Mouse (Mus musculus) embryonic fibroblast, embryonic 13.5 days (primary cell): ENCODE data around the gene Gm42791. TPM values are rescaled to one million over a fixed set of nuclear protein-coding genes. Genes with fewer than 3 reads are reported as not detected.

Experiments used
- H3K27ac ChIP-seq: 2 replicates; pipeline ENCODE4 v1.5.1; 2012; ENCODE audit warnings: low read length, control low read depth, inconsistent platforms; ENCODE audit not compliant: insufficient read depth
- H3K4me1 ChIP-seq: 2 replicates; pipeline ENCODE4 v1.6.1; 2011; ENCODE audit warnings: low read length; ENCODE audit not compliant: control insufficient read depth, insufficient read depth
- H3K4me3 ChIP-seq: 2 replicates; pipeline ENCODE4 v1.5.1; 2011; ENCODE audit warnings: mild to moderate bottlenecking, control low read depth, low read length; ENCODE audit not compliant: insufficient read depth
- CTCF ChIP-seq: IDR thresholded peaks from 2 replicates; pipeline ENCODE4 v1.5.1; 2011; ENCODE audit warnings: mild to moderate bottlenecking, control low read depth, low read length, moderate library complexity, borderline replicate concordance; ENCODE audit not compliant: insufficient read depth
- POLR2A ChIP-seq: IDR thresholded peaks from 2 replicates; pipeline ENCODE4 v1.6.1; 2011; ENCODE audit warnings: low read depth, mild to moderate bottlenecking, control low read depth, low read length, moderate library complexity
- polyA plus RNA-seq: library from polyadenylated mRNA; stranded (reverse); fragments of >200 nt; gene quantifications from 2 replicates; pipeline ENCODE4 v1.2.4, GENCODE M21; 2011; ENCODE audit warnings: low read depth; ENCODE audit not compliant: missing spikeins, insufficient read length

Gm42791 gene
- polyA plus RNA-seq, 1 experiment: 7.1 TPM

DNA sequence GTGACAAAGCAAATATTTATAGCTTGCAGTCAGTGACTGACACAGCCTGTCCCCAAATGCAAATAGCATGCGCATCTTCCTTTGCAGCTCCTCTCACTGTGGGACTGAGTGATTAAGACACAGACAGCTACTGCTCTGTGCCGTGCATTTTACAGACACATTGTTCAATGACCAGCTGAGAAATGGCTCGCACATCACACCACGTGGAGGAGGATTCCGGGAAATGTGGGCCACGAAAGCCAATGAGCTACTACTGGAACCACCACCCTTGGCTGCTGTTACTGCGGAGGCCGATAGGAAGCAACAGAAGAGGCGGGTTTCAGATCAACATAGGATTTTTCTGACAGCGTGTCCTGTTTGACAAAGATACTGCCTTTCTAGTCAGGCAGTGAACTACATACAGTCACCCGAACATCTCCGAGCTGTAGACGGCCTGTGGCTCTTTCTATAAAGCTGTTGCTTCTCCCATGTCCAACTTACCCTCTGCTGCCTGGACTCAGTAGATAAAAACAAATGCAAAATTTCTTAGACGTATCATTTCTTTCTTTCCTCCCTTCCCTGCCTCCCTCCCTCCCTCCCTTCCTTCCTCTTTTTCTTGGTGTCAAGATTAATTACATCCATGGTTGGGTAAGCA, 97.8 kb downstream of the Gm42791 start:
- Histone ChIP-seq H3K4me3 (no peak overlapping the region), H3K4me1 (peaks cover 7% of the 10 kb centered on the region; the same call in 1 of the 2 replicates), H3K27ac (no peak overlapping the region)
- TF ChIP-seq POLR2A: no peak
- TF ChIP-seq CTCF: no peak

DNA sequence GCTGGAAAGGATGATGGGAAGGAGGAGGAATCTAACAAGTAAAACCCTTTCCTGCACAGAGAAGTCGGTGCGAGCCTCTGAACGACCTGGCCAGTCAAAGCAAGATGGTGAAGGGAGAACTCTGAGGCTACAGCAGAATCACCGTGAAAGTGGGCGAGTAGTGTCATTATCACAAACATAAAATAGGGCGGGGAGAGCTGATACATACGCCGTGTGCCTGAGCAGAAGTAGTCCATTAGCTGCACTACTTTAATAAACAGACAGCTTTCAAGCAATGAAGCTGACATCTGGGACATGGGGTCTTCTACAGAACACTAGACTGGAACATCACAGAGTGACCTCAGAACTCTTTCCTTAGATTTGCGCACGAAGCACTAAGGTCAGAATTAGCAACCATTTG, 98.4 kb downstream of the Gm42791 start:
- TF ChIP-seq POLR2A (no peak), CTCF (no peak)
- no peak overlapping the region for H3K4me3 ChIP-seq
- H3K4me1 ChIP-seq: peaks cover 7% of the 10 kb centered on the region; the same call in 1 of the 2 replicates

DNA sequence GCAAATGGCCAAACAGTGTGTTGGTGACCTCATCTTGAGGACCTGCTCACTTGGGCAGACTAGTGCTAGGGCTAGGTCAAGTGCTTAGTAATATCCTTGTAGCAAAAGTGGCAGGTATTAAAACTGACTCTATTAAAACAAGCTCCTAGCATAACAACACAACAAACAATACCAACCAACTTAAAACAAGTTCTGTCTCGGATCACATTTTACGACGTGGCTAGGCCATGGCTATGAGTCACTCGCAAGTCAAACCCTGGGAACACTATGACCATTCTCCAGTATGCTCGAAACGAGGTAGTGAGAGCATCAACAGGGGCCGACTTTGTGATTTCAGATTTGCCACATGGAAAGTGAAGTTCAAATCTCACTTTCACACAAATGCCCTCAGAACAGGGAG, 99.1 kb downstream of the Gm42791 start:
- no peak overlapping the region for H3K27ac ChIP-seq
- no peak overlapping the region for H3K4me3 ChIP-seq
- TF ChIP-seq POLR2A (no peak), CTCF (no peak)
- peaks cover 7% of the 10 kb centered on the region for H3K4me1 ChIP-seq

More for the DNA sequence above, 98.4 kb downstream of the Gm42791 start:
- H3K27ac ChIP-seq: no peak overlapping the region

DNA sequence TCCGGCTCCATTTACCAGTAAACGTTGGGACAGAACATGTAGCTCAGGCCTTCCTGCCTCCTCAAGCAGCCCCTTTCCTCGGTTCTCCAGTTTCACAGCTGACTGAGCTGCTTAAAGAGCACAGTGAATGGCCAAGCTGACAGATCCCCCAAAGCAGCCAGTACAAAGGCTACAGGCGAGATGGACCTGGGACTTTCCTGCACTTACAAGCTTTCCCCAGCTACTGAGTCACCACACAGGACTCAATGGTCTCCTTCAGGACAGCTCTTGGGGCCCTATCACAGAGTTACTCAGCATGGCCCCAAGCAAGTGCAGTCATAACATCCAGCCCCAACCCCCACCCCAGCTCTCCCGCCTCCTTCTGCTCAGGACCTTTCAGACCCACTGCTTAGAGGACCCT, 99.9 kb downstream of the Gm42791 start:
- Histone ChIP-seq H3K27ac (no peak overlapping the region), H3K4me3 (no peak overlapping the region), H3K4me1 (peaks cover 7% of the 10 kb centered on the region)
- TF ChIP-seq POLR2A (no peak), CTCF (no peak)

DNA sequence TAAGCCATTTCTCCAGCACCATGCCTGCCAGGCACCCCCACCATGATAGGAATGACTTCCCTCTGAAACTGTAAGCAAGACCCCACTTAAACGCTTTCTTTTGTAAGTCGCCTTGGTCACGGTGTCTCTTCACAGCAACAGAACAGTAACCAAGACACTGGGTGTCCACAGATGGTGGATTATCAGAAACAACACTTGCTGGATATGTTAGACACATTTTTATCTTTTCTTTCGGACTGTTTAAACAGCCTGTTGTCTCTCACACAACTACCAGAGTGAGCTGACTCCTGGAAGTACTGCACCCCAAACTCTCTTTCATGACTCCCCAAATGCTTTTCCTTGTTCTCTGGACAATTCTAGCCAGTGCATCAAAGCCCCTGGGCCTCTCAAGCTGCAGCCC, 104.7 kb downstream of the Gm42791 start:
- Histone ChIP-seq H3K4me3 (no peak overlapping the region), H3K4me1 (no peaks in the 10 kb centered on the region; the same call in 1 of the 2 replicates), H3K27ac (no peak overlapping the region)
- no peak for TF ChIP-seq POLR2A
- no peak for TF ChIP-seq CTCF

DNA sequence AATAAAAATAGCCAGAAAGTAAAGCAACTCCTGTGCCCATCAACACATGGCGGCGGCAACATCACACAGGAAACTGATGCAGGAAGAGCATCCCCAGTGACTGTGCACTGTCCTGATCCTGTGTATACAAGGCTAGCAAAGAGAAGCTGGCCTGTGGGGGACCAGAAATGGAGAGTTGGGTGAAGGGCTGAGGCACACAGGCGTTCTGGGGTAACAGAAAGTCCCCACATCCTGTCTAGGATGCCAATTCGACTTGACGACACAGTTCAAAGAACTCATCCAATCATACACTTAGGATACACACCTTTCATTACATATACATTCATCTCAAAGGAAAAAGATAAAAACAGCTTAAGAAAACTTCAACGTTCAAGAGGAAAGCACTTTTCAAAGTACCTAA, 106.9 kb downstream of the Gm42791 start:
- TF ChIP-seq CTCF: no peak
- no peaks in the 10 kb centered on the region; the same call in 1 of the 2 replicates for H3K4me1 ChIP-seq
- no peak overlapping the region for H3K4me3 ChIP-seq
- H3K27ac ChIP-seq: no peak overlapping the region

DNA sequence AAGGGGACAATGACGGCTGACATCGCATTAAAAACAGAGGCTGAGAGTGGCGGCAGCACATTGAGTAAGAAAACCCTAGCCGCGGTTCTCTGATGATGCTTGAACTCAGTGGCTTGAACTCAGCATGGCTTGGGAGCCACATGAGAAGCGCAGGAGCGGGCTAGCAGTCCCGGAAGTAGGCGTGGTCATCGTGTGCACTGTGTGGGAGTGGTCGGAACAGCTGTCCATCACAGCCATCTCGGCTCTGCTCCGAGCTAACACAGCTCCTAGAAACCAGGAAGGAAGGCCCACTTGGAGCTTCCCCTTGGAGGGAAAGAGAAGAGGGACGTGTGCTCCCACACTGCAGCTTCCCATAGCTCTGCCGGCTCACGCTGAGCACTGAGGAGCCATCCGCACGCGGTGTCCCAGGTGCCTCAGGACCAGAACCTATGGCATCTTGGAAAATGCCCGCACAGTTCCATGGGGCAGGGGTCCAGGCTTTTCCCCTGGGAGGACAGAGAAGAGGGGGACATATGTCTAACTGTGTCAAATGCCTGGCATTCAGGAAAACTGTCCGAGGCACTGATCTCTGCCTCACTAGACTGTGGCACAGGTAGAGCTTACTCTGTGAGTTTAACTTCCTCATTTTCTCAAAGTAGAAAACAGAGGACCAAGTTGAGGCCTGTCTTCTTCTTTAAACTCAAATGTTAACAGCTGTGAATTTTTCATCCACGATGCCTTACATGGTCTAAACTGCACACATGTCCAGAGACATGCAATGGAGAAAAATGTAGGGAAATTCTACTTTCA, 108.9 kb downstream of the Gm42791 start:
- no peaks in the 10 kb centered on the region for H3K4me1 ChIP-seq
- TF ChIP-seq CTCF (no peak), POLR2A (no peak)
- no peak overlapping the region for H3K27ac ChIP-seq
- H3K4me3 ChIP-seq: no peak overlapping the region

DNA sequence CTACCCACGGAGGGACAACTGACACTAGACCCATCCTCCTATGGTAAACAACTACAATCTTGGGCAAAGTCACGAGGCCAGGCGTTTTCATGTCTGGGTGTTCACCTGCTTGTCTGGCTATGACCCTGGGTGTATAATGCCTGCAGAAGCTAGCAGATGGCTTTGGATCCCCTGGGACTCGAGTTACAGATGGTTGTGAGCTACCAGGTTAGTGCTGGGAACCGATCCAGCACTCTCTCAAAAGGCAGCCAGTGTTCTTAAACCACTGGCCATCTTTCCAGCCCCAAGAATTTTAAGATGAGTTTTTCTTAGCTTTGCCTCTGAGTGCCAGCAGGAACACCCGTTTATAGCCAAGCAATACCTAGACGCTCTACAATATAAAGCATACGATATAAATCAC, 111.3 kb downstream of the Gm42791 start:
- Histone ChIP-seq H3K27ac (no peak overlapping the region), H3K4me1 (no peaks in the 10 kb centered on the region), H3K4me3 (no peak overlapping the region)
- TF ChIP-seq POLR2A: no peak
- TF ChIP-seq CTCF: no peak

DNA sequence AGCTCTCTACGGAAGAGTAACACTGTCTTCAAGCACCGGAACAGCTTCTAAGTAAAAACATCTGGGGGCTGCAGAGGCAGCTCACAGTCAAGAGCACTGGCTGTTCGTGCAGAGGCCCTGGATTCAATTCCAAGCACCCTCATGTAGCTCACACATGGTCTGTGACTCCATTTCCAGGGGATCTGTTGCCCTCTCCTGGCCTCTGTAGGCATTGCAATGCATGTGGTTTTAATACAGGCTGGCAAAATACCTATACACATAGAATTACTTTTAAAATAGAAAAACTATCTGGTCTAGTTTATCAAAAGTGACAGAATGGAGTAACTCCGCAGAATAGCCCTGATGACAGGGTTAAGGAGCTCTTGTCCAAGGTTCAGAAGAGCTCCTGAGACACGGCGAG, 115.7 kb downstream of the Gm42791 start:
- Histone ChIP-seq H3K4me1 (no peaks in the 10 kb centered on the region), H3K4me3 (no peak overlapping the region), H3K27ac (no peak overlapping the region)
- TF ChIP-seq CTCF (no peak), POLR2A (no peak)

DNA sequence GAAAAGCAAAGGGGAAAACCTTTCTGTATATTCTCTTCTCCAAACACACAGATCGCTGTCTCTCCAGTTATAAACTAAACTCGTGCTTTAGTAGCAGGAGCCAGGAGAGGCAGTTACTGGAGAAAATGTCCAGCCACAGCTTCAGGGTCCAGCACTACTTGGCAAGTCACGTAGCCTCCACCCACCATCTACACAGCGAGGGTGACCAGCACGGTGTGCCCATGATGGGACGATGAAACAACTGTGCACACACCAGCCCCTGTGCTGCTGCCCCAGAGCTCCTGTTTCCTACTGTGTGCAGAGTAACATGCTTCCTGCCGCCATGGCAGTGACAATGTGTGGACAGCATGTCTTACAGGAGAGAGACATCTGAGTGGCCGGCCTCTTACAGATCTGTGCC, 121.8 kb downstream of the Gm42791 start:
- no peak for TF ChIP-seq POLR2A
- no peak for TF ChIP-seq CTCF
- Histone ChIP-seq H3K4me1 (no peaks in the 10 kb centered on the region), H3K4me3 (no peak overlapping the region), H3K27ac (no peak overlapping the region)
